Comparison of ENCODE assay signal across 7 mouse cellular contexts in the genomic region with DNA sequence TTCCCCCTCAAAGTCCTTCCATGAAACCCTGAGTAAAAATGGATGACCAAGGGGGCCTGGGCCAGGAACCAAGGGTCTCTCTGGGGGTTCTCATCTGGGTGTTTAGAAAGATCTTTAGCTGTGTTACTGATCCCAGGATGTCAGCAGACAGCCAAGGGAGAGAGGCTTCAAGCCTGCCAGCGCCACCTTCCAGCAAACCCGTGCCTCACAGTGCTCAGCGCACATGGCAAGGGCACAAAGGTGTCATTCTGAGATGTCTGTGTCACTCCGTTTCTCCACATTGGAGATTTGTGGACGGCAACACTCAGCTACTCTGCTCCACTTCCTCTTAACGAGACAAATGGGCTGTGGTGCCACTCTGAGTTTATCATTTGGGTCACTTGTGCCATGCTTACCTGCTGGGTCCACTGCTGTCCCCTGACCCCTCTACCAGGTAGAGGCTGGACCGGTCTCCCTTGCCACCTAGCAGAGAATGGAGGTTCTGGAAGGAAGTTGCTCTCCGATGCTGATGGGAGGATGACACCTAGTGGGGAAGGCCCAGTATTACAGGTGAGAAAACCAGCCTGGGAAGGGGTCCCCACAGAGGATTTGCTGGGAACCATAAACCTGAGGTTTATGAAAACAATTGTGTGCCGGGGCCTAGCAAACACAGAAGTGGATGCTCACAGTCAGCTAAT. TPM values are rescaled to one million over a fixed set of nuclear protein-coding genes. Genes with fewer than 3 reads are reported as not detected.
DNase-seq lines count a peak whose midpoint lies in the region; ATAC-seq and TF ChIP-seq lines count a peak whose summit lies in the region.

No protein-coding gene starts in this region.

- H3K4me2 ChIP-seq in forebrain, postnatal 0 days (ENCODE audit: low read depth) = no peak overlapping the region

- WGBS in forebrain, postnatal 0 days = 43% methylated on average over 9 of the region's 9 CpGs
- 46% methylated on average over 9 of the region's 9 CpGs for WGBS in spleen, adult 2 months

- ATAC-seq in forebrain, postnatal 0 days = no peak

- H3K9ac ChIP-seq in ES-E14 (ENCODE audit: insufficient read depth, low read depth, low read length, poor library complexity, severe bottlenecking) = no peak overlapping the region
- no peak overlapping the region for H3K9ac ChIP-seq in forebrain, postnatal 0 days

- peak; percentile 91 for TF ChIP-seq CTCF in forebrain, postnatal 0 days (IDR thresholded peaks at IDR 0.05; ENCODE audit: low read depth)
- peak; percentile 85; the same call in 1 of the 2 replicates for TF ChIP-seq CTCF in spleen, adult 2 months (IDR thresholded peaks at IDR 0.05; ENCODE audit: extremely low read depth, insufficient read depth, insufficient read length, insufficient replicate concordance)

- no peak overlapping the region for H3K27ac ChIP-seq in ES-E14 (ENCODE audit: insufficient read depth, low read depth, low read length, poor library complexity, severe bottlenecking)
- H3K27ac ChIP-seq in forebrain, postnatal 0 days (ENCODE audit: low read depth, low read length) = no peak overlapping the region
- no peak overlapping the region for H3K27ac ChIP-seq in spleen, adult 2 months (ENCODE audit: insufficient read depth, low read length)

- peak; percentile 76 to 84 for DNase-seq in layer of hippocampus, postnatal 10 days (ENCODE audit: low spot score in 2 of 2)
- DNase-seq in layer of hippocampus, adult 9-10 months (ENCODE audit: low spot score) = no peak
- DNase-seq in ES-E14 (ENCODE audit: low read depth, low spot score) = peak; percentile 39
- peak; percentile 41 for DNase-seq in c-Kit-positive CD71-positive TER-119-positive erythroid progenitor cells, embryonic 14.5 days (ENCODE audit: low spot score)
- DNase-seq in forebrain, postnatal 0 days = peak; percentile 86
- peak; percentile 77 for DNase-seq in lung, postnatal 10 days
- peak; percentile 48 to 52 for DNase-seq in spleen, adult 2 months (ENCODE audit: low read depth in 1 of 2, low spot score in 2 of 2)

- in situ Hi-C loops in ES-E14 (cut with MboI; ENCODE audit: low sequenced_read_pairs in 2 of 2, unreplicated experiment in 2 of 2) = loop anchor here (5.0 to 25.0 kb wide), 2 partner anchors 191 to 431 kb away; no protein-coding TSS in a partner anchor

- no peaks in the 10 kb centered on the region; a peak in 1 of 4 replicates for H3K4me1 ChIP-seq in ES-E14 (ENCODE audit: control insufficient read depth in 2 of 2, insufficient read depth in 2 of 2, low read length in 2 of 2, poor library complexity in 1 of 2)
- peaks cover 16% of the 10 kb centered on the region for H3K4me1 ChIP-seq in forebrain, postnatal 0 days (ENCODE audit: insufficient read depth)
- peaks cover 6% of the 10 kb centered on the region; the same call in 1 of the 2 replicates for H3K4me1 ChIP-seq in spleen, adult 2 months (ENCODE audit: control insufficient read depth, insufficient read depth, insufficient read length)

- H3K9me3 ChIP-seq in ES-E14 (ENCODE audit: control insufficient read depth, insufficient read depth, low read depth, low read length) = no peaks in the 10 kb centered on the region
- no peaks in the 10 kb centered on the region for H3K9me3 ChIP-seq in forebrain, postnatal 0 days (ENCODE audit: low read length)

- H3K4me3 ChIP-seq in ES-E14 (ENCODE audit: insufficient read depth in 1 of 2, low read depth in 1 of 2, low read length in 2 of 2, poor library complexity in 1 of 2, severe bottlenecking in 1 of 2) = no peak overlapping the region
- H3K4me3 ChIP-seq in forebrain, postnatal 0 days (ENCODE audit: low read depth, low read length) = no peak overlapping the region
- H3K4me3 ChIP-seq in spleen, adult 2 months (ENCODE audit: extremely low read depth, insufficient read depth, insufficient read length) = no peak overlapping the region

- H3K27me3 ChIP-seq in forebrain, postnatal 0 days (ENCODE audit: insufficient read depth, low read length) = no peaks in the 10 kb centered on the region
- H3K27me3 ChIP-seq in spleen, adult 2 months (ENCODE audit: control insufficient read depth, insufficient read depth, low read length) = no peaks in the 10 kb centered on the region

- H3K36me3 ChIP-seq in ES-E14 (ENCODE audit: control insufficient read depth, insufficient read depth, low read length, poor library complexity, severe bottlenecking) = no peaks in the 10 kb centered on the region
- no peaks in the 10 kb centered on the region for H3K36me3 ChIP-seq in forebrain, postnatal 0 days (ENCODE audit: insufficient read depth)
- H3K36me3 ChIP-seq in spleen, adult 2 months (ENCODE audit: control insufficient read depth, insufficient read depth, low read length) = no peaks in the 10 kb centered on the region

- TF ChIP-seq POLR2A in spleen, adult 2 months (IDR thresholded peaks at IDR 0.05; ENCODE audit: low read depth, low read length) = no peak

TF ChIP-seq in ES-E14, 5 proteins besides CTCF, POLR2A, EP300 and RAD21:
- no peak for TF ChIP-seq ZNF384 (IDR thresholded peaks at IDR 0.05; ENCODE audit: low read depth, low read length)
- TF ChIP-seq ZC3H11A (IDR thresholded peaks at IDR 0.05; ENCODE audit: borderline replicate concordance, low read depth, low read length) = peak; percentile 93
- TF ChIP-seq HCFC1 (IDR thresholded peaks at IDR 0.05; ENCODE audit: borderline replicate concordance, insufficient read depth, low read length) = no peak
- no peak for TF ChIP-seq MAFK (IDR thresholded peaks at IDR 0.05; ENCODE audit: insufficient read depth, low read depth, low read length)
- no peak for TF ChIP-seq CHD2 (IDR thresholded peaks at IDR 0.05; ENCODE audit: low read depth, low read length)

RNA-seq across cellular contexts. Expression of a gene that starts 26.2 kb away (rescaled TPM):
- total RNA-seq in layer of hippocampus, postnatal 10 days (2021) = 1 to 10 TPM; 6.2 to 8.4 TPM
- total RNA-seq in ES-E14 (2012; rRNA removed) = 4.2 and 7.8 TPM in 2 replicates
- 7.4 and 9.9 TPM in 2 replicates for total RNA-seq in forebrain, postnatal 0 days (2014; rRNA removed)
- polyA plus RNA-seq in forebrain, postnatal 0 days (2015; fragmentation: Nextera tagmentation; extraction: Ambion mirVana) = 1.4 and 2.5 TPM in 2 replicates
- 2.7 and 3.3 TPM in 2 replicates for polyA plus RNA-seq in spleen, adult 2 months (2012; rRNA removed)

RNA-seq across cellular contexts. Expression of a gene that starts 59.5 kb away (rescaled TPM):
- 10 to 100 TPM; 84.5 to 90.1 TPM for total RNA-seq in layer of hippocampus, postnatal 10 days (2021)
- 22.7 and 23.9 TPM in 2 replicates for total RNA-seq in ES-E14 (2012; rRNA removed)
- 120 and 122 TPM in 2 replicates for total RNA-seq in forebrain, postnatal 0 days (2014; rRNA removed)
- polyA plus RNA-seq in forebrain, postnatal 0 days (2015; fragmentation: Nextera tagmentation; extraction: Ambion mirVana) = 89.2 and 97.5 TPM in 2 replicates
- 35.0 and 45.6 TPM in 2 replicates for polyA plus RNA-seq in spleen, adult 2 months (2012; rRNA removed)
